Mouse (Mus musculus): ENCODE results near the gene Serping1.

DNA sequence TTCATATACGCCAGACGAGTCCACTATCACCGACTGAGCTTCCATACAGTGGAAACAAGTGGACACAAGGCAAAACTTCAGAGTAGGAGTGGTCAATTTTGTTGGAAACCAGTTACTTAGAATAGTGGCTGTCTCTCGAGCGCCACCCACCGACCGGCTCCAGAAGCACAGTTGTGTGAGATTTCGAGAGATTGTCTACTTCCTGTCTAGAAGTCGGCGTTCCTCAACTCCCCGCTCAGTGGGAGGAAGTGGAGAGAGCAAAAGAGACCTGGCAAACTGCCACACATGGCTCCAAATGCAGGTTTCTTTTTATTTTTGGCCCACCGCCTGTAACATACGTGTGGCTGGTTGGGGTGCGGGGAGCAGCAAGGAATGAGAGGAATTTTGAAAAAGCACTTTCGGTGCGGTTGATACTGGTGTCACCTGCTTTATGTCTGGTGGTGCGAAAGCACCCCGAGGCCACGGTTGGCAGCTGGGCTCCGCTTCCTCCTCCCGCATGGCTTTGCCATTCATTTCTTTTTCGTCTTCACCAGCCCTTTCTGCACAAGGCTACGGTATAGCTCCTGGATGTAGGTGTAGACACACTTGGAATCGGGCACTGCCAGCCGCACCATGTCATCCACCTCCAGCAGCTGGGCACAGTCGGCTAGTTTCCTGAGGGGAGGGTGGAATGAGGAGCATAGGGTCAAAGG, 35.8 kb upstream of the Serping1 start:
- no peak for TF ChIP-seq POLR2A (IDR thresholded peaks at IDR 0.05; ENCODE audit: low read depth, low read length)
- TF ChIP-seq CTCF (conservative IDR thresholded peaks at IDR 0.05; ENCODE audit: insufficient read depth, insufficient read length, low read depth, low read length): peak; percentile 78
